Mouse (Mus musculus): ENCODE results near the gene Wasf1. TPM values are rescaled to one million over a fixed set of nuclear protein-coding genes. Genes with fewer than 3 reads are reported as not detected.

The Wasf1 gene
- polyA plus RNA-seq, 1 experiment from 2014 or later, result 97.1 TPM

GRCm38 (mm10) chr10:40942688-40943087, 59.4 kb downstream of the Wasf1 start:
- H3K36me3 ChIP-seq, result peaks cover 35% of the 10 kb centered on the region
- H3K9ac ChIP-seq (replicated peaks), result no peak overlapping the region
- H3K4me2 ChIP-seq (replicated peaks), result no peak overlapping the region
- no peaks in the 10 kb centered on the region for H3K9me3 ChIP-seq
- peaks cover 23% of the 10 kb centered on the region for H3K4me1 ChIP-seq (replicated peaks)
- H3K4me3 ChIP-seq (replicated peaks), result no peak overlapping the region
- no peak for ATAC-seq
- 33% methylated on average over 4 of the region's 4 CpGs for WGBS
- H3K27ac ChIP-seq, result no peak overlapping the region
- H3K27me3 ChIP-seq, result no peaks in the 10 kb centered on the region

GRCm38 (mm10) chr10:40950176-40950575, 66.9 kb downstream of the Wasf1 start:
- Histone ChIP-seq H3K9ac (replicated peaks) (no peak overlapping the region), H3K27me3 (no peaks in the 10 kb centered on the region), H3K9me3 (no peaks in the 10 kb centered on the region), H3K36me3 (peaks cover 19% of the 10 kb centered on the region), H3K4me1 (replicated peaks) (peaks cover 10% of the 10 kb centered on the region; the same call in 1 of the 2 replicates), H3K4me3 (replicated peaks) (no peak overlapping the region), H3K4me2 (replicated peaks) (no peak overlapping the region), H3K27ac (no peak overlapping the region)
- no peak for ATAC-seq
- 52% methylated on average over 3 of the region's 3 CpGs for WGBS

- WGBS, result 95% methylated on average over 5 of the region's 5 CpGs
Measured at GRCm38 (mm10) chr10:40956206-40956605, 72.9 kb downstream of the Wasf1 start.

GRCm38 (mm10) chr10:40961365-40961764, 78.1 kb downstream of the Wasf1 start:
- Histone ChIP-seq H3K9me3 (no peaks in the 10 kb centered on the region), H3K27me3 (no peaks in the 10 kb centered on the region), H3K4me1 (replicated peaks) (peaks cover 8% of the 10 kb centered on the region), H3K4me3 (replicated peaks) (no peak overlapping the region), H3K27ac (no peak overlapping the region), H3K36me3 (peaks cover 7% of the 10 kb centered on the region), H3K9ac (replicated peaks) (no peak overlapping the region), H3K4me2 (replicated peaks) (no peak overlapping the region)
- 54% methylated on average over 6 of the region's 6 CpGs for WGBS
- no peak for ATAC-seq

More at GRCm38 (mm10) chr10:40956206-40956605, 72.9 kb downstream of the Wasf1 start:
- H3K36me3 ChIP-seq, result peaks cover 14% of the 10 kb centered on the region
- no peaks in the 10 kb centered on the region; the same call in none of the 2 replicates for H3K4me1 ChIP-seq (replicated peaks)
- no peak overlapping the region; the same call in 1 of the 2 replicates for H3K27ac ChIP-seq
- H3K4me2 ChIP-seq (replicated peaks), result no peak overlapping the region
- H3K27me3 ChIP-seq, result no peaks in the 10 kb centered on the region
- no peaks in the 10 kb centered on the region for H3K9me3 ChIP-seq
- ATAC-seq, result no peak
- H3K4me3 ChIP-seq (replicated peaks), result no peak overlapping the region
- no peak overlapping the region for H3K9ac ChIP-seq (replicated peaks)

- Histone ChIP-seq H3K4me1 (replicated peaks) (peaks cover 8% of the 10 kb centered on the region), H3K27me3 (no peaks in the 10 kb centered on the region), H3K4me2 (replicated peaks) (no peak overlapping the region), H3K27ac (no peak overlapping the region), H3K9me3 (no peaks in the 10 kb centered on the region), H3K4me3 (replicated peaks) (no peak overlapping the region), H3K36me3 (peaks cover under 1% of the 10 kb centered on the region; the same call in 1 of the 2 replicates), H3K9ac (replicated peaks) (no peak overlapping the region)
- 90% methylated on average over 4 of the region's 4 CpGs for whole genome bisulfite sequencing
- ATAC-seq, result no peak
Measured at GRCm38 (mm10) chr10:40962008-40962407, 78.7 kb downstream of the Wasf1 start.

DNA sequence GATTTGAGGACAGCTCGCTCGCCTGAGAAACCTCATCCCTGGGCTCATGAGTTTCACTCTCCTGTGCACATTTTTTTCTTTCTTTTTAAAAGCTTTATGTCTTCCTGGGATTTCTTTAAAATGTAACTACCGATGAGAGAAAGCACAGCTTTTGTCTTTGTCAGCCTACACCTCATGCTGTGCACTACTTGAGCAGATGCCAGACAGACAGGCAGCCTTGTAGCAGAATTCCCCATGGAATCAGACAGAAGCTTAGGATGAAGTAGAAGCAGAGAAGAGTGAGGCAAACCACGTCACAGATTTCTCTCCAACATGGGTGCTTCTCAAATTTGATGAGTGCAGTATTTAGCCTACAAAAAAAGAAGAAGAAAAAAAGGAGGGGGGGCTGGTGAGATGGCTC, 81.3 kb downstream of the Wasf1 start:
- Histone ChIP-seq H3K9ac (replicated peaks) (no peak overlapping the region), H3K4me3 (replicated peaks) (no peak overlapping the region), H3K4me1 (replicated peaks) (peaks cover 24% of the 10 kb centered on the region), H3K9me3 (no peaks in the 10 kb centered on the region), H3K4me2 (replicated peaks) (no peak overlapping the region), H3K27me3 (no peaks in the 10 kb centered on the region), H3K36me3 (no peaks in the 10 kb centered on the region), H3K27ac (peak overlapping the region; percentile 51; the same call in 1 of the 2 replicates)
- WGBS, result 35% methylated on average over 4 of the region's 4 CpGs
- no peak for ATAC-seq

- no peak overlapping the region for H3K9ac ChIP-seq (replicated peaks)
- no peaks in the 10 kb centered on the region for H3K9me3 ChIP-seq
- no peak overlapping the region for H3K4me3 ChIP-seq (replicated peaks)
- H3K4me1 ChIP-seq (replicated peaks), result peaks cover 37% of the 10 kb centered on the region
- H3K36me3 ChIP-seq, result no peaks in the 10 kb centered on the region
- no peak for ATAC-seq
- WGBS, result 60% methylated on average over 8 of the region's 8 CpGs
- no peaks in the 10 kb centered on the region for H3K27me3 ChIP-seq
- no peak overlapping the region for H3K27ac ChIP-seq
- H3K4me2 ChIP-seq (replicated peaks), result no peak overlapping the region
Measured at GRCm38 (mm10) chr10:40968551-40968950, 85.3 kb downstream of the Wasf1 start.

DNA sequence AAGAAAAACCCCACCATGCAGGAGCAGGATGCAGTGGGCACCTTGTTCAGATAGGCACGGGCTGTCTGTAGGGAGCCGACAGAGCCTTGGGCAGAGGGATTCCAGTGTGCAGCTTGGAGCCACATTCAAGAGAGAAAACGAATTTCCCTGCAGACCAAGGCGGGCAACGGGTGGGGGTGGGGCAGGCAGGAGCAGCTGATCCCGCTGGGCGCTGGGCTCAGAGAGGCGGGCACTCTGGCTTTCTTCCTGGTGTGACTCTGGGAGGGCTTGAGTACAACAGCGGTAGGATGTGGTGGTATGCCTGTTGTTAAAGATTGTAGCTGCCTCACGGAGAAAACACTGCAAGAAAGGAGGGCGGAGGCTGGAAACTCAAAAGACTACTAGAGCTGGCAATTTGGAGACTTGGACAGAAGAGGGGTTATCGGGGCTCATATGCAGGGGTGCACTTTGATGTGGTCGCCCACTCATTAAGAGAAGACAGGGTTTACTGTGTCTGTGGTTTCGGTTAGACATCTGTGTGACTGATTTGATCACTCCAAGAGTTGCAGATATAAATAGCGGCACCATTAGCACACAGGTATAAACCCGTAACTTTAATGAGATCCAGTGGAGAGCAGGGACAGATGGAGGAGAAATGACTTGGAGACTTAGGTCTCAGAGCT, 86.2 kb downstream of the Wasf1 start:
- H3K4me2 ChIP-seq (replicated peaks), result peak overlapping the region; percentile 55
- H3K9ac ChIP-seq (replicated peaks), result peak overlapping the region; percentile 42
- no peaks in the 10 kb centered on the region for H3K36me3 ChIP-seq
- WGBS, result 9% methylated on average over 16 of the region's 16 CpGs
- ATAC-seq, result peak; percentile 91
- peak overlapping the region; percentile 52 for H3K27ac ChIP-seq
- no peaks in the 10 kb centered on the region for H3K27me3 ChIP-seq
- H3K4me1 ChIP-seq (replicated peaks), result peaks cover 30% of the 10 kb centered on the region
- peak overlapping the region; percentile 29 for H3K4me3 ChIP-seq (replicated peaks)
- no peaks in the 10 kb centered on the region for H3K9me3 ChIP-seq

DNA sequence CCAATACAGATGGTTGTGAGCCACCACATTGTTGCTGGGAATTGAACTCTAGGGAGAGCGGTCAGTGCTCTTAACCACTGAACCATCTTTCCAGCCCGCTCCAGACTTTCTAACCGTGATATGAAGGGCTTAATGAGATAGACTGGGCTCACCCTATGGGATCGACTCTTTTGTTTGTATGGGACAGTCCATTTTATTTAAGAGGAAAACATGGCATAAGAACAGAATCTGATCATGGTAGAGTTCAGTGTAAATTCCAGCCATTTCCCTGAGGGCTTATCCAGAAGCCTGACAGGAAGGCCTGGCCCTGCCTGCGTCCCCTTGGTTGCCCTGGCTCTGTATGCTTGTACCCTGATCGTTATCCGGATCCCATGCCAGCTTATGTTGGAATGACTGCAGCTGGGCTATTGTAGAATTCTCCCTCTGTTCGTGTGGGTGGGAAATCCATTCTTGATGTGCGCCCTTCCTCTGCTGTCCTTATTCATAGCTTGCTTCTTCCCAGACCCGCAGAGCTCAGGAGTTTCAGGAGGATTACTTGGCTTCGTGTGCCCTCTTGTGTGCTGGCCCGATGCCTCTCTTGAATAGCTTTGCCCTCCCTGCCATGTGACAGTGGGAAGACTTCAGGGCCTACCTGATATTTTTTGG, 87.4 kb downstream of the Wasf1 start:
- Histone ChIP-seq H3K27ac (0 out of 2 replicates have a peak overlapping the region, but pooled peaks have one; percentile 1), H3K4me3 (replicated peaks) (no peak overlapping the region), H3K4me1 (replicated peaks) (peaks cover 29% of the 10 kb centered on the region), H3K9ac (replicated peaks) (no peak overlapping the region), H3K4me2 (replicated peaks) (no peak overlapping the region), H3K27me3 (no peaks in the 10 kb centered on the region), H3K36me3 (no peaks in the 10 kb centered on the region), H3K9me3 (no peaks in the 10 kb centered on the region)
- peak; percentile 41; the same call in 1 of the 2 replicates for ATAC-seq
- WGBS, result 60% methylated on average over 12 of the region's 12 CpGs

GRCm38 (mm10) chr10:40971256-40971655, 88.0 kb downstream of the Wasf1 start:
- no peak for ATAC-seq
- Histone ChIP-seq H3K27ac (no peak overlapping the region), H3K9ac (replicated peaks) (no peak overlapping the region), H3K9me3 (no peaks in the 10 kb centered on the region), H3K36me3 (no peaks in the 10 kb centered on the region), H3K27me3 (no peaks in the 10 kb centered on the region), H3K4me3 (replicated peaks) (no peak overlapping the region), H3K4me1 (replicated peaks) (peaks cover 29% of the 10 kb centered on the region), H3K4me2 (replicated peaks) (no peak overlapping the region)
- WGBS, result 58% methylated on average over 5 of the region's 5 CpGs

GRCm38 (mm10) chr10:40983761-40984160, 100.5 kb downstream of the Wasf1 start:
- no peak overlapping the region for H3K4me2 ChIP-seq (replicated peaks)
- no peak overlapping the region for H3K27ac ChIP-seq

GRCm38 (mm10) chr10:40984600-40984999, 101.3 kb downstream of the Wasf1 start:
- Histone ChIP-seq H3K4me3 (replicated peaks) (no peak overlapping the region), H3K27me3 (no peaks in the 10 kb centered on the region), H3K36me3 (no peaks in the 10 kb centered on the region), H3K4me2 (replicated peaks) (no peak overlapping the region), H3K27ac (no peak overlapping the region), H3K9ac (replicated peaks) (no peak overlapping the region), H3K9me3 (no peaks in the 10 kb centered on the region), H3K4me1 (replicated peaks) (peaks cover 3% of the 10 kb centered on the region; the same call in 1 of the 2 replicates)
- 82% methylated on average over 3 of the region's 3 CpGs for WGBS
- ATAC-seq, result no peak

More at GRCm38 (mm10) chr10:40983761-40984160, 100.5 kb downstream of the Wasf1 start:
- H3K4me1 ChIP-seq (replicated peaks), result peaks cover 3% of the 10 kb centered on the region; the same call in 1 of the 2 replicates
- ATAC-seq, result no peak
- no peaks in the 10 kb centered on the region for H3K36me3 ChIP-seq
- H3K9ac ChIP-seq (replicated peaks), result no peak overlapping the region
- H3K27me3 ChIP-seq, result no peaks in the 10 kb centered on the region
- no peak overlapping the region for H3K4me3 ChIP-seq (replicated peaks)
- H3K9me3 ChIP-seq, result no peaks in the 10 kb centered on the region
